Mouse (Mus musculus): ENCODE measurements around the gene Eid1.

Gene Eid1

GRCm38 (mm10) chr2:125672957-125673631 is at the start of gene Eid1:
TSS of gene Eid1 (plus strand) at chr2:125673095.
- DNase-seq = peak; percentile 71

GRCm38 (mm10) chr2:125623211-125623610 is 49.7 kb upstream of the Eid1 start:
- no peak for DNase-seq

- peak; percentile 22 for DNase-seq
These were observed 48.7 kb upstream of the Eid1 start for GRCm38 (mm10) chr2:125624127-125624685.

- DNase-seq = peak; percentile 98
These were observed 48.0 kb upstream of the Eid1 start, which contains the start of gene Cep152 for GRCm38 (mm10) chr2:125624837-125625351. TSS of gene Cep152 (minus strand) at chr2:125625113.

- peak; percentile 90 for DNase-seq
These were observed 46.4 kb upstream of the Eid1 start for GRCm38 (mm10) chr2:125626536-125626935.

GRCm38 (mm10) chr2:125628487-125628886 is 44.4 kb upstream of the Eid1 start:
- no peak for DNase-seq

- DNase-seq = no peak
These were observed 42.9 kb upstream of the Eid1 start for GRCm38 (mm10) chr2:125630010-125630409.

GRCm38 (mm10) chr2:125637331-125637730 is 35.6 kb upstream of the Eid1 start:
- DNase-seq = no peak

- no peak for DNase-seq
These were observed 28.0 kb upstream of the Eid1 start for GRCm38 (mm10) chr2:125644912-125645311.

- no peak for DNase-seq
These were observed 22.9 kb upstream of the Eid1 start for GRCm38 (mm10) chr2:125650038-125650437.

GRCm38 (mm10) chr2:125650742-125651352 is 22.0 kb upstream of the Eid1 start:
- DNase-seq = no peak

GRCm38 (mm10) chr2:125651563-125651962 is 21.3 kb upstream of the Eid1 start:
- DNase-seq = peak; percentile 20

- DNase-seq = no peak
These were observed 19.6 kb upstream of the Eid1 start for GRCm38 (mm10) chr2:125653286-125653685.

- no peak for DNase-seq
These were observed 17.5 kb upstream of the Eid1 start for GRCm38 (mm10) chr2:125655391-125655790.

- peak; percentile 69 for DNase-seq
These were observed 12.9 kb upstream of the Eid1 start for GRCm38 (mm10) chr2:125659823-125660536.

- no peak for DNase-seq
These were observed 12.3 kb upstream of the Eid1 start for GRCm38 (mm10) chr2:125660537-125661130.

GRCm38 (mm10) chr2:125661156-125661555 is 11.7 kb upstream of the Eid1 start:
- DNase-seq = no peak

GRCm38 (mm10) chr2:125662517-125662916 is 10.4 kb upstream of the Eid1 start:
- DNase-seq = no peak

GRCm38 (mm10) chr2:125665213-125665612 is 7.7 kb upstream of the Eid1 start:
- DNase-seq = no peak

- DNase-seq = no peak
These were observed 7.0 kb upstream of the Eid1 start for GRCm38 (mm10) chr2:125665909-125666308.

GRCm38 (mm10) chr2:125666668-125667067 is 6.2 kb upstream of the Eid1 start:
- DNase-seq = no peak

GRCm38 (mm10) chr2:125667184-125667583 is 5.7 kb upstream of the Eid1 start:
- DNase-seq = peak; percentile 8

GRCm38 (mm10) chr2:125667721-125668120 is 5.2 kb upstream of the Eid1 start:
- no peak for DNase-seq
